Mouse (Mus musculus): ENCODE data around the gene Kifc1.

Kifc1 gene

GRCm38 (mm10) chr17:33865330-33866030 is 25.0 kb downstream of the Kifc1 start:
- in situ Hi-C loops (cut with MboI, MseI) = no loop called here

GRCm38 (mm10) chr17:33857816-33858215 is 32.6 kb downstream of the Kifc1 start:
- in situ Hi-C loops (cut with MboI, MseI) = no loop called here

GRCm38 (mm10) chr17:33851331-33851730 is 39.1 kb downstream of the Kifc1 start:
- in situ Hi-C loops (cut with MboI, MseI) = no loop called here

- in situ Hi-C loops (cut with MboI, MseI) = no loop called here
Measured at GRCm38 (mm10) chr17:33848139-33848538, 42.3 kb downstream of the Kifc1 start.

- in situ Hi-C loops (cut with MboI, MseI) = loop anchor here in 1 of 2 experiments (5.0 kb wide), 1 partner anchor 48 kb away; the partner anchor contains the start of gene Kifc1
Measured at GRCm38 (mm10) chr17:33844196-33844595, 46.3 kb downstream of the Kifc1 start.

GRCm38 (mm10) chr17:33842966-33843795 is 47.3 kb downstream of the Kifc1 start, which contains the start of gene Cd320:
Gene Cd320 (plus strand): TSS chr17:33843091.
- in situ Hi-C loops (cut with MboI, MseI) = loop anchor here in 1 of 2 experiments (5.0 kb wide), 1 partner anchor 49 kb away; the partner anchor contains the start of gene Kifc1

GRCm38 (mm10) chr17:33829561-33829960 is 60.9 kb downstream of the Kifc1 start:
- in situ Hi-C loops (cut with MboI, MseI) = no loop called here

GRCm38 (mm10) chr17:33828892-33829291 is 61.6 kb downstream of the Kifc1 start:
- in situ Hi-C loops (cut with MboI, MseI) = no loop called here

- in situ Hi-C loops (cut with MboI, MseI) = no loop called here
Measured at GRCm38 (mm10) chr17:33826850-33827249, 63.6 kb downstream of the Kifc1 start.

Measured in T-helper 17 cell (primary cell).